Mouse (Mus musculus): ENCODE measurements around the gene Cyfip1.

DNA sequence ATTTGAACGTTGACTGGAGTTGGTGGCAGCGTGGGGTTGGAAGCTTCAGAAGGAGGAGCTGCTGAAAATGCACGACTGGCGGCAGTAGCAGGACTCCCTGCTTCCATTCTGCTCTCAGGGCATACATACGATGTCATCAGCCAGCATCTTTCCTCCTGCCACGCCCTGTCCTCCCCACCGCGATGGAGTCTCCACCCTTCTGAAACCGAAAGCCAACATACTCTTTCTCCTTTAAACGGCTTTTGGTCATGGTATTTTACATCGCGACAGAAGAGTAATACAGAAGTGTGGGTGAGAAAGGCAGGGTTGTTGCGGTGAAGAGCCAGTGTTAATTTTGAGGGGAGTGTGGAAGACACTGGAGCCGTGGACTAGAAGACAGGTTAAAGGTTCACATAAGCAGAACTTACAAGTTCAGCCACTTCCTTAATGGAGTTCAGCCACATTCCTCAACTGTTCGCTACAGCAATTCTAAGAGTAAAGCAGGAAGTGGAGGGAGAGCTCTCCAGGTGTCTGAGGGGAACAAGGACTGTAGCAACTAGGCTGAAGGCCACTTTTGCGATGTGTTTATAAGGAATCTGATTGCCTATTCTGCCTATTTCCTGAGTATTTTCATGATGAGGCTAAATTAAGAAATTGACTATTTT is 126.8 kb downstream of the Cyfip1 start:
- TF ChIP-seq CTCF (IDR thresholded peaks at IDR 0.05; ENCODE audit: control insufficient read depth, insufficient read depth, insufficient read length) (no peak), USF1 (IDR thresholded peaks at IDR 0.05; ENCODE audit: low read depth) (no peak), MAX (IDR thresholded peaks at IDR 0.05) (no peak), MYOD1 (IDR thresholded peaks at IDR 0.05; ENCODE audit: control insufficient read depth, insufficient read length, low read depth) (no peak), FOSL1 (IDR thresholded peaks at IDR 0.05; ENCODE audit: insufficient read depth, low read length, poor library complexity, severe bottlenecking) (no peak), MYOG (IDR thresholded peaks at IDR 0.05; ENCODE audit: control insufficient read depth, extremely low read depth, insufficient read length) (no peak)

Measured in C2C12 (cell line).